ENCODE assay signal across 8 mouse cellular contexts in genomic region chr10:128212871-128213323, GRCm38 (mm10). TPM values are rescaled to one million over a fixed set of nuclear protein-coding genes. Genes with fewer than 3 reads are reported as not detected.
DNase-seq lines count a peak whose midpoint lies in the region; ATAC-seq lines count a peak whose summit lies in the region.

No protein-coding gene starts in this region.

- peak overlapping the region; percentile 41 for H3K4me2 ChIP-seq in limb, embryonic 11.5 days (ENCODE audit: low read depth, severe bottlenecking)
- peak overlapping the region; percentile 49 for H3K4me2 ChIP-seq in midbrain, embryonic 11.5 days

- peak overlapping the region; percentile 13; the same call in 1 of the 2 replicates for H3K9ac ChIP-seq in limb, embryonic 11.5 days (ENCODE audit: low read length)
- peak overlapping the region; percentile 41; the same call in 1 of the 2 replicates for H3K9ac ChIP-seq in midbrain, embryonic 11.5 days (ENCODE audit: low read length)

- H3K9me3 ChIP-seq in limb, embryonic 11.5 days (ENCODE audit: control insufficient read depth, low read length): no peaks in the 10 kb centered on the region
- H3K9me3 ChIP-seq in midbrain, embryonic 11.5 days (ENCODE audit: control insufficient read depth, low read length): no peaks in the 10 kb centered on the region

- H3K27me3 ChIP-seq in limb, embryonic 11.5 days (ENCODE audit: control insufficient read depth, insufficient read depth, low read length): no peaks in the 10 kb centered on the region
- H3K27me3 ChIP-seq in midbrain, embryonic 11.5 days (ENCODE audit: control insufficient read depth, insufficient read depth, low read length): 0 out of 2 replicates have a peak, but pooled peaks cover 3% of the 10 kb centered on the region

- H3K36me3 ChIP-seq in limb, embryonic 11.5 days (ENCODE audit: control insufficient read depth, insufficient read depth, low read length): no peaks in the 10 kb centered on the region; the same call in 1 of the 2 replicates
- no peaks in the 10 kb centered on the region for H3K36me3 ChIP-seq in midbrain, embryonic 11.5 days (ENCODE audit: control insufficient read depth, insufficient read depth, low read length)

- H3K4me3 ChIP-seq in limb, embryonic 11.5 days (ENCODE audit: low read depth, low read length): peak overlapping the region; percentile 25
- peak overlapping the region; percentile 23; the same call in 1 of the 2 replicates for H3K4me3 ChIP-seq in midbrain, embryonic 11.5 days (ENCODE audit: low read depth, low read length)

- 4% methylated on average over 18 of the region's 18 CpGs for WGBS in limb, embryonic 11.5 days
- 4% methylated on average over 18 of the region's 18 CpGs for WGBS in midbrain, embryonic 11.5 days

- ATAC-seq in inflammation-experienced regulatory T-cells, adult 6 months: peak; percentile 80
- ATAC-seq in limb, embryonic 11.5 days (ENCODE audit: insufficient number of reproducible peaks, low FRiP score, low TSS enrichment, low read depth): 0 out of 2 replicates have a peak, but pooled peaks have one; percentile 19
- peak; percentile 47 for ATAC-seq in midbrain, embryonic 11.5 days (ENCODE audit: low FRiP score)

- DNase-seq in heart, adult 11 months: peak; percentile 91
- no peak for DNase-seq in heart, postnatal 25 days (ENCODE audit: low spot score)
- peak; percentile 80 to 85 for DNase-seq in cerebellum, postnatal 14 days
- DNase-seq in frontal cortex, postnatal 36 days (ENCODE audit: low spot score in 2 of 2): peak; percentile 49 to 65
- DNase-seq in limb, embryonic 11.5 days (ENCODE audit: low spot score): peak; percentile 71
- DNase-seq in midbrain, embryonic 11.5 days (ENCODE audit: low spot score, missing footprints): peak; percentile 93
- DNase-seq in right cerebral cortex, postnatal 4 days: peak; percentile 39

- peaks cover 5% of the 10 kb centered on the region; the same call in 1 of the 2 replicates for H3K4me1 ChIP-seq in limb, embryonic 11.5 days (ENCODE audit: control insufficient read depth, insufficient read depth, low read length)
- peaks cover 5% of the 10 kb centered on the region; the same call in 1 of the 2 replicates for H3K4me1 ChIP-seq in midbrain, embryonic 11.5 days (ENCODE audit: control insufficient read depth, insufficient read depth, low read length)

- intact Hi-C loops in heart, postnatal 25 days (cut with DNase I): loop anchor here (1.0 kb wide), 1 partner anchor 19 kb away; the partner anchor contains the start of gene Timeless

- peak overlapping the region; percentile 22; the same call in 1 of the 2 replicates for H3K27ac ChIP-seq in limb, embryonic 11.5 days (replicated peaks; ENCODE audit: low read depth, low read length)
- H3K27ac ChIP-seq in midbrain, embryonic 11.5 days (ENCODE audit: low read depth, low read length): no peak overlapping the region

RNA-seq across cellular contexts. Expression of gene Spryd4, which starts 1.3 kb away (rescaled TPM):
- 10 to 100 TPM; 42.8 to 45.5 TPM for total RNA-seq in heart, postnatal 25 days (2021)
- 10 to 100 TPM in 2 of 3 experiments, 1 to 10 TPM in 1; 7.1 to 13.6 (median 13.5) TPM for polyA plus RNA-seq in inflammation-experienced regulatory T-cells, adult 6 months (2017; shearing (Covaris generic))
- polyA plus RNA-seq in limb, embryonic 11.5 days (2014; fragmentation: Nextera tagmentation; extraction: Ambion mirVana): 32.5 and 33.1 TPM in 2 replicates
- polyA plus RNA-seq in midbrain, embryonic 11.5 days (2014; fragmentation: Nextera tagmentation; extraction: Ambion mirVana): 25.7 and 27.5 TPM in 2 replicates

RNA-seq across cellular contexts. Expression of gene Mip, which starts 12.7 kb away (rescaled TPM):
- not detected for total RNA-seq in heart, postnatal 25 days (2021)
- polyA plus RNA-seq in inflammation-experienced regulatory T-cells, adult 6 months (2017; shearing (Covaris generic)): not detected
- polyA plus RNA-seq in limb, embryonic 11.5 days (2014; fragmentation: Nextera tagmentation; extraction: Ambion mirVana): 0.32 and 0.41 TPM in 2 replicates
- polyA plus RNA-seq in midbrain, embryonic 11.5 days (2014; fragmentation: Nextera tagmentation; extraction: Ambion mirVana): 0.12 TPM in 1 of 2 replicates, not detected in the other

RNA-seq across cellular contexts. Expression of gene Gls2, which starts 18.6 kb away (rescaled TPM):
- total RNA-seq in heart, postnatal 25 days (2021): 1 to 10 TPM in 1 of 2 experiments, under 1 TPM in 1; 0.94 to 1.1 TPM
- polyA plus RNA-seq in inflammation-experienced regulatory T-cells, adult 6 months (2017; shearing (Covaris generic)): under 1 TPM in 2 of 3 experiments, not detected in 1; 0.28 to 0.58 TPM
- polyA plus RNA-seq in limb, embryonic 11.5 days (2014; fragmentation: Nextera tagmentation; extraction: Ambion mirVana): 1.6 and 1.9 TPM in 2 replicates
- polyA plus RNA-seq in midbrain, embryonic 11.5 days (2014; fragmentation: Nextera tagmentation; extraction: Ambion mirVana): 0.72 and 0.82 TPM in 2 replicates

RNA-seq across cellular contexts. Expression of gene Timeless, which starts 19.0 kb away (rescaled TPM):
- total RNA-seq in heart, postnatal 25 days (2021): 1 to 10 TPM; 7.7 to 8.8 TPM
- 10 to 100 TPM; 23.2 to 45.9 (median 27.2) TPM for polyA plus RNA-seq in inflammation-experienced regulatory T-cells, adult 6 months (2017; shearing (Covaris generic))
- polyA plus RNA-seq in limb, embryonic 11.5 days (2014; fragmentation: Nextera tagmentation; extraction: Ambion mirVana): 92.9 and 95.6 TPM in 2 replicates
- polyA plus RNA-seq in midbrain, embryonic 11.5 days (2014; fragmentation: Nextera tagmentation; extraction: Ambion mirVana): 48.1 and 52.5 TPM in 2 replicates

RNA-seq across cellular contexts. Expression of gene Rbms2, which starts 32.8 kb away (rescaled TPM):
- total RNA-seq in heart, postnatal 25 days (2021): 10 to 100 TPM; 82.2 to 88.4 TPM
- 10 to 100 TPM; 24.7 to 29.4 (median 27.8) TPM for polyA plus RNA-seq in inflammation-experienced regulatory T-cells, adult 6 months (2017; shearing (Covaris generic))
- polyA plus RNA-seq in limb, embryonic 11.5 days (2014; fragmentation: Nextera tagmentation; extraction: Ambion mirVana): 25.2 and 29.8 TPM in 2 replicates
- 19.7 TPM in 2 replicates for polyA plus RNA-seq in midbrain, embryonic 11.5 days (2014; fragmentation: Nextera tagmentation; extraction: Ambion mirVana)

Comparison
In these comparisons a context has a peak if more than half of its experiments do, and no peak if none do; other contexts are left out.
1. ATAC-seq: peak in every context shown above with its lines; median percentile 80 in inflammation-experienced regulatory T-cells, adult 6 months; 47 in midbrain, embryonic 11.5 days; 19 in limb, embryonic 11.5 days.